Mouse (Mus musculus) bone marrow, adult 2 months (tissue): ENCODE data around the gene Dhx29.

Source experiments
- CTCF ChIP-seq: fragments of 200-500 bp; IDR thresholded peaks from 2 replicates; pipeline ENCODE4 v1.5.1; 2011; ENCODE audit warnings: low read length, control low read depth; ENCODE audit not compliant: control insufficient read depth, insufficient read depth
- POLR2A ChIP-seq: fragments of 200-500 bp; IDR thresholded peaks from 2 replicates; pipeline ENCODE4 v1.6.1; 2011; ENCODE audit warnings: low read depth, mild to moderate bottlenecking, control low read depth, low read length, borderline replicate concordance; ENCODE audit not compliant: control insufficient read depth

- TF ChIP-seq CTCF (no peak), POLR2A (no peak)
Observed at GRCm38 (mm10) chr13:112993531-112994152, 66.4 kb downstream of the Dhx29 start, which contains the start of gene Mcidas.
